Mouse (Mus musculus) CD4-positive, CD25-positive, alpha-beta regulatory T cell (primary cell): ENCODE data around the gene Aqp7. TPM values are rescaled to one million over a fixed set of nuclear protein-coding genes. Genes with fewer than 3 reads are reported as not detected.

Source experiments
- polyA plus RNA-seq: library from polyadenylated mRNA; unstranded; fragments of 100-300 nt; shearing (Covaris generic); gene quantifications from one replicate; pipeline ENCODE4 v1.2.1, GENCODE M21; 2017

Gene Aqp7
- 0.11 TPM for polyA plus RNA-seq

GRCm38 (mm10) chr4:41047524-41048271 is at the start of gene Aqp7:
Gene Aqp7, minus strand, starts transcription at chr4:41048139.

Other genes with a start within 250 kb of the Aqp7 start
- 75.9 TPM for gene B4galt1, start 194.1 kb downstream of the Aqp7 start, polyA plus RNA-seq
- not detected for gene Spink4, start 128.1 kb downstream of the Aqp7 start, polyA plus RNA-seq
- 207 TPM for gene Bag1, start 99.8 kb downstream of the Aqp7 start, polyA plus RNA-seq
- gene Chmp5, start 99.7 kb downstream of the Aqp7 start, polyA plus RNA-seq, result 85.2 TPM
- gene Nfx1, start 77.2 kb downstream of the Aqp7 start, polyA plus RNA-seq, result 110 TPM
- 14.7 TPM for gene Aqp3, start 50.0 kb upstream of the Aqp7 start, polyA plus RNA-seq
- 53.1 TPM for gene Nol6, start 76.3 kb upstream of the Aqp7 start, polyA plus RNA-seq
- 158 TPM for gene Ube2r2, start 87.6 kb upstream of the Aqp7 start, polyA plus RNA-seq
- gene Ubap2, start 227.0 kb upstream of the Aqp7 start, polyA plus RNA-seq, result 57.5 TPM